Mouse (Mus musculus) hindbrain, embryonic 16.5 days (tissue): ENCODE data around the gene Btbd3. TPM values are rescaled to one million over a fixed set of nuclear protein-coding genes. Genes with fewer than 3 reads are reported as not detected.
"Not testable (repeated sequence)": the region's sequence is repeated elsewhere in the genome, so short reads cannot be mapped to it uniquely, and the experiment has no call there.

ENCODE experiments used
- ATAC-seq: fragments of 200-750 bp; cut with Nextera tagmentation; 2 replicates; pipeline ENCODE4 v1.8.0; 2017; ENCODE audit warnings: moderate TSS enrichment, moderate library complexity
- H3K27ac ChIP-seq: fragments of 300-500 bp; sonication (generic); 2 replicates; pipeline ENCODE4 v1.5.1; 2014; ENCODE audit warnings: low read depth, mild to moderate bottlenecking, control low read depth, low read length, moderate library complexity
- H3K27me3 ChIP-seq: fragments of 300-500 bp; sonication (generic); replicated peaks from 2 replicates; pipeline ENCODE4 v1.6.1; 2014; ENCODE audit warnings: low read length; ENCODE audit not compliant: control insufficient read depth, insufficient read depth
- H3K36me3 ChIP-seq: fragments of 300-500 bp; sonication (generic); 2 replicates; pipeline ENCODE4 v1.6.1; 2014; ENCODE audit warnings: mild to moderate bottlenecking, low read length, moderate library complexity, mixed read lengths; ENCODE audit not compliant: control insufficient read depth, insufficient read depth
- H3K4me1 ChIP-seq: fragments of 300-500 bp; sonication (generic); 2 replicates; pipeline ENCODE4 v1.6.1; 2014; ENCODE audit warnings: low read depth, low read length; ENCODE audit not compliant: control insufficient read depth, insufficient read depth
- H3K4me2 ChIP-seq: fragments of 300-500 bp; sonication (generic); 2 replicates; pipeline ENCODE4 v1.6.1; 2014; ENCODE audit warnings: mild to moderate bottlenecking, low read length, control low read depth, moderate library complexity
- H3K4me3 ChIP-seq: fragments of 300-500 bp; sonication (generic); 2 replicates; pipeline ENCODE4 v1.5.1; 2014; ENCODE audit warnings: mild to moderate bottlenecking, low read length, control low read depth, moderate library complexity
- H3K9ac ChIP-seq: fragments of 300-500 bp; sonication (generic); 2 replicates; pipeline ENCODE4 v1.6.1; 2014; ENCODE audit warnings: low read depth, mild to moderate bottlenecking, control low read depth, low read length, moderate library complexity
- H3K9me3 ChIP-seq: fragments of 300-500 bp; sonication (generic); 2 replicates; pipeline ENCODE4 v1.6.1; 2014; ENCODE audit warnings: mild to moderate bottlenecking, low read length, moderate library complexity; ENCODE audit not compliant: control insufficient read depth
- WGBS: fragments of 180-500 bp; shearing (Covaris S2); extraction: QIAGEN DNeasy Blood & Tissue Kit; methylation state at CpG from one replicate; pipeline ENCODE4 v1.1.7; 2014; 5-methylcytosine and 5-hydroxymethylcytosine counted together
- polyA plus RNA-seq: library from polyadenylated mRNA; unstranded; fragments of >200 nt; fragmentation: Nextera tagmentation; extraction: Ambion mirVana; gene quantifications from 2 replicates; pipeline ENCODE4 v1.2.1, GENCODE M21; 2015

Gene Btbd3
- polyA plus RNA-seq, 1 experiment from 2014 or later: 33.7 TPM

DNA sequence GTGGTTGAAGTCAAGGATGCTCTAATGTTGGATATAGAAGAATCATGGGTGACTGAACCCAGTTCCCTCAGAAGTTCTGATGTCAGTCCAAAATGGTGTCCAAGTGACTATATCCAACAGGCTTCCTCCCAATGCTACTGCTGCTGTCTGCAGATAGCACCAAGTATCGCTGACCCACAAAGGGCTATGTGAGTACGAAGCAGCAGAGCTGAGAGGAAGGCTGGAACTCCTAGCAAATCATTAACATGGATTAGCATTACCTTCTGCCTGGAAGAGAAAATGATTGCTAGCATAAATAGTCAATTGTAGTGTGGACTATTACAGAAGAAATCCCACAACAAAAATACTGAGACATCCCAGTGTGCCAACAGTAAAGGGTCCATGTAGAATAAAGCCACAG is 33.8 kb downstream of the Btbd3 start:
- Histone ChIP-seq H3K9me3 (no peaks in the 10 kb centered on the region), H3K4me3 (no peak overlapping the region), H3K4me1 (no peaks in the 10 kb centered on the region), H3K27me3 (no peaks in the 10 kb centered on the region), H3K4me2 (no peak overlapping the region), H3K36me3 (peaks cover 6% of the 10 kb centered on the region; the same call in 1 of the 2 replicates), H3K27ac (no peak overlapping the region), H3K9ac (no peak overlapping the region)
- 86% methylated on average over 2 of the region's 2 CpGs for WGBS
- no peak for ATAC-seq

DNA sequence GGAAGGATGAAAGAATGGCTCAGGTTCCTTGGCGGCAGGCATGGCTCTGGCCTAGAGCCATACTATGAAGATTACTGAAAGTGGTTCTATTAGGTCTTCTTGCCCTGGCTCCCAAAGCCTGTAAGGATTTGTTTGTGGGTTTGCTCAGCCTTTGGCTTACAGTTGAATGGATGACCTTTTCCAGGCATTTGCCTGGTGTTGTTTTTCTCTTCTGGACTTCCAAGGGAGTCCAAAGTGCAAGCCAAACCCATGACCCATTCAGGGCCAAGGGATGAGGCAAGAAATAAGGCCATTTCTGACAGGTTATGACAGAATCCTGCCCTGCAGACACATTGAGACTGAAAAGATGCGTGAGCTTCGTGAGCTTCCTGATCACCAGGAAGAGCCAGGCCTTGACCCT is 37.9 kb downstream of the Btbd3 start:
- ATAC-seq: no peak
- Histone ChIP-seq H3K36me3 (no peaks in the 10 kb centered on the region), H3K9ac (no peak overlapping the region), H3K9me3 (no peaks in the 10 kb centered on the region), H3K4me3 (no peak overlapping the region), H3K4me1 (no peaks in the 10 kb centered on the region), H3K27me3 (no peaks in the 10 kb centered on the region), H3K4me2 (no peak overlapping the region), H3K27ac (no peak overlapping the region)
- 95% methylated on average over 3 of the region's 3 CpGs for WGBS

- Histone ChIP-seq H3K4me1 (no peaks in the 10 kb centered on the region), H3K9ac (no peak overlapping the region), H3K4me3 (no peak overlapping the region), H3K36me3 (no peaks in the 10 kb centered on the region), H3K27ac (no peak overlapping the region), H3K9me3 (no peaks in the 10 kb centered on the region), H3K4me2 (no peak overlapping the region), H3K27me3 (no peaks in the 10 kb centered on the region)
- ATAC-seq: no peak
- WGBS: 93% methylated on average over 2 of the region's 2 CpGs
Measured at GRCm38 (mm10) chr2:138306236-138306635, 49.9 kb downstream of the Btbd3 start.

- ATAC-seq: no peak
- Histone ChIP-seq H3K9ac (no peak overlapping the region), H3K4me3 (no peak overlapping the region), H3K4me2 (no peak overlapping the region), H3K36me3 (no peaks in the 10 kb centered on the region), H3K27ac (no peak overlapping the region), H3K27me3 (no peaks in the 10 kb centered on the region), H3K4me1 (no peaks in the 10 kb centered on the region), H3K9me3 (no peaks in the 10 kb centered on the region)
- WGBS: 82% methylated on average over 7 of the region's 7 CpGs
Measured at GRCm38 (mm10) chr2:138315644-138316043, 59.3 kb downstream of the Btbd3 start.

DNA sequence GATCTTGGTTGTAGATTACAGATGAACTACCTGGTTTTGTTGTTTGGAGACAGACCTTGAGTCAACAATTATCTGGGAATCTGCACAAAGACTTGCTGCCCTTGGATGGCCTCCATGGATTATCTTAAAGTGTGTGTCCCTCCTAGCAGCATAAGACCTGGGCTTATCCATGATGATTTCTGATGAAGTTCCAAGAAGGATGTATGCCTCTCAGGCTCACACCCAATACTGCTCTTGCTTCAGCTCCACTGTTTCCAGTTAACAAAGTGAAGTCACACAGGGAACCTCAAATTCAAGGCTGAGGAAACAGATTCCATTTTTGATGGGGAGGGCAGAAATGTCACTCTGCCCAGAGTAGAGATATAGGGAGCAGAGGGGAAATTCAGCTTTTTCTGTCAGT is 64.0 kb downstream of the Btbd3 start:
- H3K4me1 ChIP-seq: no peaks in the 10 kb centered on the region
- H3K4me3 ChIP-seq: no peak overlapping the region
- ATAC-seq: no peak
- no peak overlapping the region for H3K4me2 ChIP-seq
- no peaks in the 10 kb centered on the region for H3K36me3 ChIP-seq
- no peaks in the 10 kb centered on the region for H3K27me3 ChIP-seq
- H3K27ac ChIP-seq: no peak overlapping the region
- no peaks in the 10 kb centered on the region for H3K9me3 ChIP-seq
- H3K9ac ChIP-seq: no peak overlapping the region

DNA sequence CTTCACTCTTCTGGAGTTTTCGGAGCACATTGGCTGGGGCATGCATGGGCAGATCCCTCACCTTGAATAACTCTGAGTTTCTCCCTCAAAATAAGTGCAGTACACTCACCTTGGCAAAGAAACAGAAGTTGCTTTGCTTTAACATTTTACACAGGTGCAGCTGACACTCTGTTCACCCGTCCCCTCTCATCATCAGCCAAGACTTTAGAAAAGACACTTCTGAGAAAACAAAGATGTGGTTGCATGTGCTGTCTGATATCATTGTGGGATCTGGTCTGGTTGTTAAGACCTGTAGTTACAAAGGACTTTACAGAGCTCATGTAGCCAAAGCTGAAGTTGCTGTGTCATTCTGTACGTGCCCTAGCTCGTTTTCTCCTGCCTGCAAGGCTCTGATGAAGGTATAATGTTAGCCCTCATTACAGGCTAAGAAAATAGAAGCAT is 64.7 kb downstream of the Btbd3 start:
- no peaks in the 10 kb centered on the region for H3K4me1 ChIP-seq
- H3K4me2 ChIP-seq: no peak overlapping the region
- H3K27ac ChIP-seq: no peak overlapping the region
- H3K4me3 ChIP-seq: no peak overlapping the region
- no peaks in the 10 kb centered on the region for H3K36me3 ChIP-seq
- H3K27me3 ChIP-seq: no peaks in the 10 kb centered on the region
- H3K9me3 ChIP-seq: no peaks in the 10 kb centered on the region
- no peak for ATAC-seq
- 85% methylated on average over 4 of the region's 4 CpGs for WGBS
- H3K9ac ChIP-seq: no peak overlapping the region

DNA sequence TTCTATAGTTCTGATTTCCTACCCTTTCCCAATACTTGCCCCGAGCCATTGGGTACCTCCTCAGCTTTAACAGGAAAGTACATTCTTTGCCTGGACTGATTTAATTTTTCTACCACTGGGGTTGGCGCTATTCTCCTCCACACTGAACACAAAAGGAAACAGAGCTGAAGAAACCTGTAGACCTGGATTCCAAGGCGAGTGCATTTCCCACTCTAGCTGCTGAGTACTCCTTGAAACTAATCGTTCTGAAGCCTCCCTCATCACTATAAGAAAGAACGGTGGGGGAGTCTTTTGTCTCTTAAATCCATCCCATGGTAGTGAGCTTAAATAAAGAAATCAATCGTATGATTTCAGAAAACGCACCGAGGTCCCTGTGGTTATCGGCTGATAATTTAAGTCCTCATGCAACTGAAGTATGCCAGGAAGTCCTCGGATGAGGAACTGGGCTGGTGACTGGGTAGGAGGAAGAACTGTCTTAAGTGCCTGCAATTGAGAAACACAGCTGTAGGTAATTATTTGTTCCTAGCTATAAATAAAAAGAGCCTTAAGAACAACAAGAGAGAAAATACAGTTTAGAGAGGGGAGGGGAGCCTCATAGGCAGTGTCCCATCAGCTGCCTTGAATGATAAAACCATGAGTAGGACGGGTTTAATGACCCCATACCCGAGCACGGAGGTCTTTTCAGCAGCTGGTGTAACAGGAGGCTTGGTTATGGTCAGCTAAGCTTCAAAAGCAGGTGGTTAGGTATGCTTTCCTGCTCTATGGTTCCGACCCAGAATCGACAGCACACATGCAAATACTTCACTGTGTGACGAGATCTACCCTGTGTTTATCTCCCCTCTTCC is 66.1 kb downstream of the Btbd3 start:
- Histone ChIP-seq H3K4me1 (no peaks in the 10 kb centered on the region), H3K36me3 (no peaks in the 10 kb centered on the region), H3K4me2 (no peak overlapping the region), H3K9me3 (no peaks in the 10 kb centered on the region), H3K9ac (no peak overlapping the region), H3K27ac (no peak overlapping the region), H3K4me3 (no peak overlapping the region), H3K27me3 (no peaks in the 10 kb centered on the region)
- 82% methylated on average over 16 of the region's 16 CpGs for WGBS
- ATAC-seq: no peak

DNA sequence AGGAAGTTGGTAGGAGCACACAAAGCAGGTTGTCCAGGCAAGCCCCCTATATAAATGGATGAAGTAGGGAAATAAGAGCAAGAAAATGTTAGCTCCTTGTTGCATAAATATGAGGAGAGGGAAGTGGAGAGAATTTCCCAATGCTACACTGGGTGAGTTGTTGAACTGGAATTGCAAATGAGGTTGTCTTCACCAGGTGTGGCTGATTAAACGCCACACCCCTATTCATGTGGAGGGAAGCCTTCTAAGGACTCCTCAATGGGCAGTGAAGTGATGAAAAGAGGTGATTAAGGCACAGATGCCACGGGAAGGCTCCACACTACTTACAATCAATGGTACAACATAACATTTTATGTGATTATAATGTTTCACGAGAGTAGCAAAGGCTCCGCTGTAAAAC is 70.0 kb downstream of the Btbd3 start:
- no peak for ATAC-seq
- H3K4me3 ChIP-seq: no peak overlapping the region
- H3K36me3 ChIP-seq: no peaks in the 10 kb centered on the region
- H3K27ac ChIP-seq: no peak overlapping the region
- 76% methylated on average over 4 of the region's 4 CpGs for WGBS
- H3K9ac ChIP-seq: no peak overlapping the region
- no peaks in the 10 kb centered on the region for H3K4me1 ChIP-seq
- H3K27me3 ChIP-seq: no peaks in the 10 kb centered on the region
- H3K4me2 ChIP-seq: no peak overlapping the region
- no peaks in the 10 kb centered on the region for H3K9me3 ChIP-seq

- not testable (repeated sequence) for H3K4me2 ChIP-seq, H3K9me3 ChIP-seq, H3K9ac ChIP-seq, H3K27ac ChIP-seq, H3K27me3 ChIP-seq, H3K36me3 ChIP-seq, ATAC-seq, H3K4me3 ChIP-seq, H3K4me1 ChIP-seq
- 86% methylated on average over 2 of the region's 2 CpGs for WGBS
Measured at GRCm38 (mm10) chr2:138334198-138334597, 77.8 kb downstream of the Btbd3 start.
